Mouse (Mus musculus) hindbrain, postnatal 0 days (tissue): ENCODE measurements at regions not wholly inside any gene's neighbourhood (a gene's known extent, or its start where the extent isn't known, plus 50 kb on each side); places are given as distances from the start of the nearest gene placed in this dataset.
"Not testable (repeated sequence)": the region's sequence is repeated elsewhere in the genome, so short reads cannot be mapped to it uniquely, and the experiment has no call there.

Experiments used
- ATAC-seq: fragments of 200-750 bp; cut with Nextera tagmentation; 2 replicates; pipeline ENCODE4 v1.8.0; 2017; ENCODE audit warnings: mild to moderate bottlenecking, moderate TSS enrichment, moderate library complexity
- DNase-seq: peaks from one replicate; pipeline ENCODE4 v3.0.0-alpha.2; 2015; ENCODE audit warnings: low spot score
- H3K27ac ChIP-seq: fragments of 300-500 bp; sonication (generic); 2 replicates; pipeline ENCODE4 v1.5.1; 2014; ENCODE audit warnings: mild to moderate bottlenecking
- H3K27me3 ChIP-seq: fragments of 300-500 bp; sonication (generic); 2 replicates; pipeline ENCODE4 v1.6.1; 2014; ENCODE audit warnings: low read length, mixed read lengths; ENCODE audit not compliant: insufficient read depth
- H3K36me3 ChIP-seq: fragments of 300-500 bp; sonication (generic); 2 replicates; pipeline ENCODE4 v1.6.1; 2014; ENCODE audit warnings: low read length, mixed read lengths; ENCODE audit not compliant: insufficient read depth
- H3K4me1 ChIP-seq: fragments of 300-500 bp; sonication (generic); 2 replicates; pipeline ENCODE4 v1.6.1; 2014; ENCODE audit warnings: antibody characterized with exemption, low read length, mixed read lengths; ENCODE audit not compliant: insufficient read depth
- H3K4me2 ChIP-seq: fragments of 300-500 bp; sonication (generic); 2 replicates; pipeline ENCODE4 v1.6.1; 2014; ENCODE audit warnings: low read depth, mild to moderate bottlenecking, low read length, moderate library complexity, mixed read lengths
- H3K4me3 ChIP-seq: fragments of 300-500 bp; sonication (generic); 2 replicates; pipeline ENCODE4 v1.5.1; 2014; ENCODE audit warnings: low read length
- H3K9ac ChIP-seq: fragments of 300-500 bp; sonication (generic); replicated peaks from 2 replicates; pipeline ENCODE4 v1.6.1; 2014; ENCODE audit warnings: mild to moderate bottlenecking, low read length, moderate library complexity, mixed read lengths
- H3K9me3 ChIP-seq: fragments of 300-500 bp; sonication (generic); 2 replicates; pipeline ENCODE4 v1.6.1; 2016; ENCODE audit warnings: low read length, mixed read lengths
- CTCF ChIP-seq: IDR thresholded peaks from 2 replicates; pipeline ENCODE4 v1.5.1; 2016; ENCODE audit warnings: antibody characterized with exemption, control low read depth, low read depth
- WGBS: fragments of 180-500 bp; shearing (Covaris S2); extraction: QIAGEN DNeasy Blood & Tissue Kit; methylation state at CpG from one replicate; pipeline ENCODE4 v1.1.7; 2014; 5-methylcytosine and 5-hydroxymethylcytosine counted together

DNA sequence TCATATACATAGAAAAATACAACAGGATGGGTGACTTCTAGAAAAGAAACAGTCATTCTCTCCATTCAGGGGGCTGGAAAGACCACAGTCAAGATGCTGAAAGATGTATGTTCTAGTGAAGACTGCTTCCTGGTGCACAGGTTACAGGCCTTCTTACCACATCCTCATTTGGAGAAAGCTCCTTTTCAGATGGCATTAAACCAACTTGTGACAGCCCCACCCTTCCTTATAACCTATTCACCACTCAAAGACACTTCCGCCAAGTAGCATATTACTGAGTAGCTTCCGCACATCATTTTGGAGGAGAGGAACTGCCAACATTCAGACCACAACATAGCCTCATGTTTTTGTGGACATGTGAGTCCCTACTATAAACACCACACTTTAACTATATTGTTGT lies 99.5 kb upstream of the Nabp1 start:
- Histone ChIP-seq H3K9me3 (no peaks in the 10 kb centered on the region), H3K27ac (no peak overlapping the region), H3K27me3 (no peaks in the 10 kb centered on the region), H3K4me1 (no peaks in the 10 kb centered on the region), H3K4me3 (no peak overlapping the region), H3K4me2 (no peak overlapping the region), H3K9ac (no peak overlapping the region), H3K36me3 (no peaks in the 10 kb centered on the region)
- DNase-seq, result no peak
- WGBS, result 100% methylated on average over 2 of the region's 2 CpGs
- no peak for ATAC-seq
- no peak for TF ChIP-seq CTCF

DNA sequence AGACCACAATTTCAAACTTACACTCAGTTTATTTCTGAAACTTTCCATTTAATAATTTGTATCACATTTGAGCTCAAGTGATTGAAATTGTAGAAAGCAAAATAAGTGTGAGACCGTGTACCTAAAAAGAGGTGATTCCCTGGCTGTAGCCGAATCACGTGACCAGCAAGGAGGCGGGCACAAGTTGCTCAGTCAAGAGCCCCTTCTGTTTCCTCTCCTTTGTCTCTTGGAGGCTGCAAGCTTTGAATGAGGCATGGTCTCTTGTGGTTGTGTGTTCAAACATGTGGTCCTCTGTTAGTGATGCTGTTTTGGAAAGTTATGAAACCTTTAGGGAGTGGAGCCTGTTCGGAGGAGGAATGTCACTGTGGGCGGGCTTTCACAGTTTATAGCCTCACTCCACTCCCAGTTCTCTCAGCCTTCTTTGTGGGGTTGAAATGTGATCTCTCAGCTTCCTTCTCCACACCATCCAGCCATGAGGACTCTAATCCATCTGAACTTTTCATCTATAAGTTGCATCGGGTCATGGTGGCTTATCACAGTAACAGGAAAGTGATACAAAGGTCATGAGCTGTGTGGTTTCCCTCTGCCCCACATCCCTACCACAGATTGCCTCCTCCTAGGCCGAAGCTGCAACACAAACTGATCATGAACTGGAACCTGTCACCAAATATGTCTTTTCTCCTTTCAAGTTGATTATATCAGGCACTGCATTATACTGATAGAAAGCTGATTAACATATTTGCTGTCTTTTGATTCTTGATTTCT lies 94.3 kb upstream of the Nabp1 start:
- WGBS, result 89% methylated on average over 8 of the region's 8 CpGs
- Histone ChIP-seq H3K9me3 (no peaks in the 10 kb centered on the region), H3K9ac (no peak overlapping the region), H3K4me3 (no peak overlapping the region), H3K4me1 (no peaks in the 10 kb centered on the region), H3K4me2 (no peak overlapping the region), H3K36me3 (no peaks in the 10 kb centered on the region), H3K27ac (no peak overlapping the region), H3K27me3 (no peaks in the 10 kb centered on the region)
- no peak for DNase-seq
- ATAC-seq, result no peak
- TF ChIP-seq CTCF, result no peak

DNA sequence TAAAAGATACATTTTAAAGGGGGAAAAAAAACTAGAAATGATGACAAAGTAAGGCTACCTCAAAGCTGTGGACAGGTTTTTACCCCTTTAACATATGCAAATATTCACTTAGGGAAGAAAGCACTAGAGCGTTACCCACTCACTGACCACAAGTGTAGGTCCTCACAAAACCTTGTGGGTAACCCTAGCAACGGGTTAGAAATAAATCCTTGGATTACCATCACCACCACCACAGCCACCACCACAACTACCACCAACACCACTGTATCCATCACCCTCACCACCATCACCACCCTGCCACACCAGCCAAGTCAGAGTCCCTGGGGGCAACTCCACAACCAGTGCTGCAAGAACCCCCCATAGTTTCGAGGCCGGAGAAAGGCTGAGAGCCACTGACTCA lies 91.4 kb upstream of the Nabp1 start:
- Histone ChIP-seq H3K4me1 (no peaks in the 10 kb centered on the region), H3K9ac (no peak overlapping the region), H3K9me3 (no peaks in the 10 kb centered on the region), H3K27me3 (no peaks in the 10 kb centered on the region), H3K4me3 (no peak overlapping the region), H3K36me3 (no peaks in the 10 kb centered on the region), H3K27ac (no peak overlapping the region), H3K4me2 (no peak overlapping the region)
- TF ChIP-seq CTCF, result no peak
- DNase-seq (no peak), ATAC-seq (no peak)
- 94% methylated on average over 4 of the region's 4 CpGs for WGBS

DNA sequence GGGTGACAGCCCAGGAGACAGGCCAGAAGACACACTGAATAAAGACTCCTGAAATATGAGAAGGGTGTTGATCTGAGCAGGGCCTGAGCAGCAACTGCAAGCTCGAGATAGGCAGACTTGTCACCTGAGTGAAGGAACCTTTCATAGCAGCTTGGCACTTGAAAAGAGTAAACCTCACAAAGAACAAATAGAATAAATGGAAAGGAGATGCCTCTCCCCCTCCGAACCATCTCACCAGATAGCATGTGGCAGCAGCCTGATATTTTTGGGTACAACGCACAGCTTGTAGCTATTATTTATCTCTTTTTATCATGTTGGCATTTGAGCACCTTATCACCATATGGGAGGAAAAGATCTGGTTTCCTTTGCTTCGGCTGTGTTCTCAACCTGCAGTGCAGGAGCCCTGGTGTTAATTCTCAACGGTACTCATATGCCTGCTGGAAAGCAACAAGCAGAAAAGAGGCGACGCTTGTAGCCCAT lies 88.0 kb upstream of the Nabp1 start:
- no peak for TF ChIP-seq CTCF
- DNase-seq (no peak), ATAC-seq (no peak)
- Histone ChIP-seq H3K27ac (no peak overlapping the region), H3K9me3 (no peaks in the 10 kb centered on the region), H3K4me3 (no peak overlapping the region), H3K27me3 (no peaks in the 10 kb centered on the region), H3K9ac (no peak overlapping the region), H3K36me3 (no peaks in the 10 kb centered on the region), H3K4me1 (no peaks in the 10 kb centered on the region), H3K4me2 (no peak overlapping the region)
- WGBS, result 69% methylated on average over 7 of the region's 7 CpGs

DNA sequence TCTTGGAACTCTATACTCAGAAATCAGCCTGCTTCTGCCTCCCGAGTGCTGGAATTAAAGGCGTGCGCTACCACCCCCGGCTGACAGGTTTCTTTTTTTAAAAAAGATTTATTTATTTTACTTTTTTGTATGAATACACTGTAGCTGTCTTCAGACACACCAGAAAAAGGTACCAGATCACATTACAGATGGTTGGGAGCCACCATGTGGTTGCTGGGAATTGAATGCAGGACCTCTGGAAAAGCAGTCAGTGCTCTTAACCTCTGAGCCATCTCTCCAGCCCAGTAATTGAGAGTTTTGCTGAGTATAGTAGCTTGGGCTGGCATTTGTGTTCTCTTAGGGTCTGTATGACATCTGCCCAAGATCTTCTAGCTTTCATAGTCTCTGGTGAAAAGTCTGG lies 78.4 kb upstream of the Nabp1 start:
- not testable (repeated sequence) for H3K4me2 ChIP-seq, ATAC-seq, H3K27me3 ChIP-seq, H3K9ac ChIP-seq, H3K4me1 ChIP-seq, H3K9me3 ChIP-seq, H3K36me3 ChIP-seq, DNase-seq, H3K4me3 ChIP-seq, H3K27ac ChIP-seq
- 93% methylated on average over 4 of the region's 4 CpGs for WGBS

DNA sequence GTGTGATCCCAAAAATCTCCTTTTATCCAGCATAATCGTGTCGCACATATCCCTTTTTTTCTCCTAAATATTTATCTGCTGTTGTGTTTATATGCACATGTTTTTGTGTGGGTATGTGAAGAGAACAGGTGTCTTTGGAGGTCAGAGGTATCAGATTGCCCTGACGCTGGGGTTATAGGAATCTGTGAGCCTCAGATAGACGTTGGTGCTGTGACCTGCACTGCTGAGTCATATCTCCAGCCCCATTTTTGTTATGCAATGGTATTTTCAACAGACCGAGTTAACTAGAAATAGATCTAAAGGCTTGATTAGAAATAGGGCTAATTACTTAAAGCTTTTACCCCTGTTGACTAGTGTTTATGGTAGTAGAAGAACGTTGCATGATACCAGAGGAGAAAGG lies 75.5 kb upstream of the Nabp1 start:
- H3K27ac ChIP-seq, result no peak overlapping the region
- no peak overlapping the region for H3K9ac ChIP-seq
- H3K9me3 ChIP-seq, result no peaks in the 10 kb centered on the region
- no peak overlapping the region for H3K4me3 ChIP-seq
- H3K27me3 ChIP-seq, result no peaks in the 10 kb centered on the region
- TF ChIP-seq CTCF, result no peak
- WGBS, result 77% methylated on average over 6 of the region's 6 CpGs
- no peak for DNase-seq
- H3K36me3 ChIP-seq, result no peaks in the 10 kb centered on the region
- ATAC-seq, result no peak
- no peaks in the 10 kb centered on the region for H3K4me1 ChIP-seq
- no peak overlapping the region for H3K4me2 ChIP-seq

DNA sequence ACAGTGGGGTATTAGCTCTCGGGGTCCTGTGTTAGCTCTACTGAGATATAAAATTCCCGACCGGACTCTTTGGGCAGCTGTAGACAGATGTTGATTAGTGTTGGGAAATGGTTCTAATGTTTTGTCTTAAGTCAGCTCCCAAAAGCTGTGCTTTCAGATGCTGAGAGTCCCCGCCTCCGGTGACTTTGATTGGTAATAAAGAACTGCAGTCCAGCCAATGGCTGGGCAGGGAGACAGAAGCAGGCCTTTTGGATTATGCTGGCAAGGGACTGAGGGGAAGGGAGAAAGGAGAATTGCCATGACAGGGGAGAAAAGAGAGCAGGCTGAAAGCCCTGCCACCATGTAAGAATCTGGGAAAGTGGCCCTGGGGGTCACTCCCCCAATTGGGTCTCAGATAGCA lies 73.4 kb upstream of the Nabp1 start:
- no peak for TF ChIP-seq CTCF
- Histone ChIP-seq H3K36me3 (no peaks in the 10 kb centered on the region), H3K9me3 (no peaks in the 10 kb centered on the region), H3K27me3 (no peaks in the 10 kb centered on the region), H3K27ac (no peak overlapping the region), H3K9ac (no peak overlapping the region), H3K4me3 (no peak overlapping the region), H3K4me1 (no peaks in the 10 kb centered on the region), H3K4me2 (no peak overlapping the region)
- DNase-seq (no peak), ATAC-seq (no peak)
- WGBS, result 72% methylated on average over 5 of the region's 5 CpGs
